Mouse (Mus musculus): Measurements from ENCODE around the gene Dpyd. TPM values are rescaled to one million over a fixed set of nuclear protein-coding genes. Genes with fewer than 3 reads are reported as not detected.

Gene Dpyd
- polyA plus RNA-seq, 1 experiment from 2014 or later, result 3.6 TPM

GRCm38 (mm10) chr3:118590559-118590958 is 28.6 kb downstream of the Dpyd start:
- no peaks in the 10 kb centered on the region for H3K9me3 ChIP-seq (ENCODE audit: control insufficient read depth, low read length)
- H3K4me3 ChIP-seq (ENCODE audit: low read length), result no peak overlapping the region
- no peaks in the 10 kb centered on the region for H3K36me3 ChIP-seq (ENCODE audit: control insufficient read depth, insufficient read depth, low read length)
- no peaks in the 10 kb centered on the region for H3K27me3 ChIP-seq (ENCODE audit: control insufficient read depth, insufficient read depth, low read length)
- ATAC-seq (ENCODE audit: low FRiP score, low TSS enrichment), result no peak
- no peak overlapping the region for H3K27ac ChIP-seq (ENCODE audit: low read depth, low read length)
- H3K4me1 ChIP-seq (ENCODE audit: control insufficient read depth, insufficient read depth, low read length), result no peaks in the 10 kb centered on the region
- no peak overlapping the region for H3K4me2 ChIP-seq (replicated peaks; ENCODE audit: low read depth, low read length)
- no peak overlapping the region for H3K9ac ChIP-seq (ENCODE audit: low read depth, low read length)
- WGBS, result 93% methylated on average over 1 of the region's 1 CpGs

DNA sequence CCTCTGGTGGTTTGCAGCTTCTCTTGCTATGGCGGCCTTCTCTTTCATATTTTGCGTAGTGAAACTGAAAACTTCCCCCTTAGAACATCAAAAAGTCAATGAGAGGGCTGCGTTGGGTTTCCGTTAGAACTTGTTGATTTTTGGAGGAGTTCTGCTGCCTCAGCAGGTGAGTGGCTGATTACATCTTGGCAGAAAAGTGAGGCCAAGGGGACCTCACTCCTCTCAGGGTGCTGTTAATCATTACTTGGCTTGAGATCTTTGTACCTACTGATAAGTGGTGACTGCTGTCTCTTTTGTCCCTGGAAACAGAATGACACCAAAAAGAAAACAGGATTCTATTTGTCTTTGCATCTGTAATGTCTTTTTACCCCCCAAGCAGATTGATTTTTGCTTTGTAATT is 32.9 kb downstream of the Dpyd start:
- WGBS, result 78% methylated on average over 4 of the region's 4 CpGs
- Histone ChIP-seq H3K4me2 (replicated peaks; ENCODE audit: low read depth, low read length) (no peak overlapping the region), H3K36me3 (ENCODE audit: control insufficient read depth, insufficient read depth, low read length) (no peaks in the 10 kb centered on the region), H3K27me3 (ENCODE audit: control insufficient read depth, insufficient read depth, low read length) (no peaks in the 10 kb centered on the region), H3K9me3 (ENCODE audit: control insufficient read depth, low read length) (no peaks in the 10 kb centered on the region), H3K4me1 (ENCODE audit: control insufficient read depth, insufficient read depth, low read length) (no peaks in the 10 kb centered on the region), H3K4me3 (ENCODE audit: low read length) (no peak overlapping the region), H3K27ac (ENCODE audit: low read depth, low read length) (no peak overlapping the region), H3K9ac (ENCODE audit: low read depth, low read length) (no peak overlapping the region)
- no peak for ATAC-seq (ENCODE audit: low FRiP score, low TSS enrichment)

- H3K4me3 ChIP-seq (ENCODE audit: low read length), result no peak overlapping the region
- H3K27ac ChIP-seq (ENCODE audit: low read depth, low read length), result no peak overlapping the region
- H3K9ac ChIP-seq (ENCODE audit: low read depth, low read length), result no peak overlapping the region
- no peak for ATAC-seq (ENCODE audit: low FRiP score, low TSS enrichment)
- H3K9me3 ChIP-seq (ENCODE audit: control insufficient read depth, low read length), result no peaks in the 10 kb centered on the region
- WGBS, result 80% methylated on average over 2 of the region's 2 CpGs
- no peak overlapping the region for H3K4me2 ChIP-seq (replicated peaks; ENCODE audit: low read depth, low read length)
- H3K27me3 ChIP-seq (ENCODE audit: control insufficient read depth, insufficient read depth, low read length), result no peaks in the 10 kb centered on the region
- no peaks in the 10 kb centered on the region for H3K36me3 ChIP-seq (ENCODE audit: control insufficient read depth, insufficient read depth, low read length)
- no peaks in the 10 kb centered on the region for H3K4me1 ChIP-seq (ENCODE audit: control insufficient read depth, insufficient read depth, low read length)
Observed at GRCm38 (mm10) chr3:118595693-118596092, 33.8 kb downstream of the Dpyd start.

DNA sequence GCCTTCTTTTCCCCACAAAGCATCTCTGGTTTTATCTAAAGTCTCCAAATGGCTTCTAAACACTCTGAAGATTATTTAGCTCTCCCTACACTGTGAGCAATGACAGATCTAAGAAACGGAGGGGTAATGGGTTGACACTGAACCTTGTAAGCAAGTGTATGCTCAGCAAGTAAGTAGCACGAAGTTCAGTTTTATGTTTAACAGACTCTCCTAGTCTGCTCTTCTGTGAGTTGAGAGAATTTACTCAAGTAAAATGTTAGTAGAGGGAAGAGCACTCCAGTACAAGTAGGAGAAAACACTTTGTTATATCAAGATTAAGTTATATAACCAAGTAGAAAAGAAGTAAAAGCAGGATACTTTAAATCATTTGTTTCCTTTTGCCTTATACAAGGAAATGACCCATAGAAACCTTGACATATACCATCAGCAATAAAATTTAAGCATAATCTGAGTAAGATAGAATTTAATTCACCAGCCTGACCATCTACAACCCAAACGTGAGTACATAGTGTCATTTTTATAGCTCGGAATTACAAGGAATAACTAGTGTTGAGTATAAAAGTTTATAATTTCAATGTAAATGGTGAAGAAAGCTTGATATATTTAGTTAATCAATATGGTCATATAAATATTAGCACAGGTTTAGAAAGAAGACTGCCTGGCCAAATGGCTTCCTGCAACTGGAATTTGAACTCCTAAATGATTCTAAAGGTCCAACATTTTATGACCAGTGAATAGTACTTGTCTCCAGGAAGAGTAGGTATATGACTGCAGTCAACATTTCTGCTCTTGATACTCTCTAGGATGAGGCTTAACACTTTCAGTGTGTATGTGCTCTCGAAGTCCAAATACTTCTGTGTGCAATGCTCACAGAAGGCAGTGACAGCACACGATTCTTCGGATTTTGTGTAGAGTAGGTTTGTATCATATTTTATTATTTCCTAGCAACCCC is 40.0 kb downstream of the Dpyd start:
- H3K9ac ChIP-seq (ENCODE audit: low read depth, low read length), result no peak overlapping the region
- no peak for ATAC-seq (ENCODE audit: low FRiP score, low TSS enrichment)
- no peaks in the 10 kb centered on the region for H3K36me3 ChIP-seq (ENCODE audit: control insufficient read depth, insufficient read depth, low read length)
- H3K4me2 ChIP-seq (replicated peaks; ENCODE audit: low read depth, low read length), result no peak overlapping the region
- WGBS, result 83% methylated on average over 7 of the region's 7 CpGs
- no peak overlapping the region for H3K27ac ChIP-seq (ENCODE audit: low read depth, low read length)
- no peaks in the 10 kb centered on the region for H3K4me1 ChIP-seq (ENCODE audit: control insufficient read depth, insufficient read depth, low read length)
- no peaks in the 10 kb centered on the region for H3K27me3 ChIP-seq (ENCODE audit: control insufficient read depth, insufficient read depth, low read length)
- no peak overlapping the region for H3K4me3 ChIP-seq (ENCODE audit: low read length)
- no peaks in the 10 kb centered on the region for H3K9me3 ChIP-seq (ENCODE audit: control insufficient read depth, low read length)

DNA sequence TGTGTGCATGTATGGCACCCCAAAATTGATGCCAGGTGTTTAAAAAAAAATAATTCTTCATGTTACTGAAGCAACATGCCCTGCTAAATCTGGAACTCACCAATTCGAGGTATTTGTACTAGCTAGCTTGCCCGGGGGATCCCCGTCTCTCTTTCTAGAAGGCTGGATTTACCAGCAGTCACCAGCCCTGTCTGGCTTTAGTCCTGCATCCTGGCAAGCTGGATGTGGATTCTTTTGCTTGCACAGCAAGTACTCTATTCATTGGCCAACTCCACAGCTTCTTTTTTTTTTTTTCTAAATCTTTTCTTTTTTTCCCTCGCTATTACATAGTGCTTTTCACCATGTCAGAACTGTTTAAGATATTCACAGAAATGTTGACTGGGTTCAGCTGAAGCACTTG is 46.8 kb downstream of the Dpyd start:
- no peaks in the 10 kb centered on the region for H3K9me3 ChIP-seq (ENCODE audit: control insufficient read depth, low read length)
- no peak overlapping the region for H3K9ac ChIP-seq (ENCODE audit: low read depth, low read length)
- no peak overlapping the region for H3K4me2 ChIP-seq (replicated peaks; ENCODE audit: low read depth, low read length)
- H3K27me3 ChIP-seq (ENCODE audit: control insufficient read depth, insufficient read depth, low read length), result no peaks in the 10 kb centered on the region
- H3K4me1 ChIP-seq (ENCODE audit: control insufficient read depth, insufficient read depth, low read length), result no peaks in the 10 kb centered on the region
- no peak overlapping the region for H3K27ac ChIP-seq (ENCODE audit: low read depth, low read length)
- no peak for ATAC-seq (ENCODE audit: low FRiP score, low TSS enrichment)
- H3K4me3 ChIP-seq (ENCODE audit: low read length), result no peak overlapping the region
- WGBS, result 79% methylated on average over 4 of the region's 4 CpGs
- H3K36me3 ChIP-seq (ENCODE audit: control insufficient read depth, insufficient read depth, low read length), result no peaks in the 10 kb centered on the region

- Histone ChIP-seq H3K9ac (ENCODE audit: low read depth, low read length) (no peak overlapping the region), H3K27me3 (ENCODE audit: control insufficient read depth, insufficient read depth, low read length) (no peaks in the 10 kb centered on the region), H3K4me1 (ENCODE audit: control insufficient read depth, insufficient read depth, low read length) (no peaks in the 10 kb centered on the region), H3K4me3 (ENCODE audit: low read length) (no peak overlapping the region), H3K36me3 (ENCODE audit: control insufficient read depth, insufficient read depth, low read length) (no peaks in the 10 kb centered on the region), H3K4me2 (replicated peaks; ENCODE audit: low read depth, low read length) (no peak overlapping the region), H3K27ac (ENCODE audit: low read depth, low read length) (no peak overlapping the region), H3K9me3 (ENCODE audit: control insufficient read depth, low read length) (no peaks in the 10 kb centered on the region)
- no peak for ATAC-seq (ENCODE audit: low FRiP score, low TSS enrichment)
- WGBS, result 64% methylated on average over 9 of the region's 9 CpGs
Observed at GRCm38 (mm10) chr3:118626455-118627375, 64.8 kb downstream of the Dpyd start.

- Histone ChIP-seq H3K27me3 (ENCODE audit: control insufficient read depth, insufficient read depth, low read length) (no peaks in the 10 kb centered on the region), H3K9me3 (ENCODE audit: control insufficient read depth, low read length) (no peaks in the 10 kb centered on the region), H3K4me3 (ENCODE audit: low read length) (no peak overlapping the region), H3K4me2 (replicated peaks; ENCODE audit: low read depth, low read length) (no peak overlapping the region), H3K9ac (ENCODE audit: low read depth, low read length) (no peak overlapping the region), H3K4me1 (ENCODE audit: control insufficient read depth, insufficient read depth, low read length) (no peaks in the 10 kb centered on the region), H3K36me3 (ENCODE audit: control insufficient read depth, insufficient read depth, low read length) (no peaks in the 10 kb centered on the region), H3K27ac (ENCODE audit: low read depth, low read length) (no peak overlapping the region)
- no peak for ATAC-seq (ENCODE audit: low FRiP score, low TSS enrichment)
- 93% methylated on average over 1 of the region's 1 CpGs for WGBS
Observed at GRCm38 (mm10) chr3:118629737-118630136, 67.8 kb downstream of the Dpyd start.

DNA sequence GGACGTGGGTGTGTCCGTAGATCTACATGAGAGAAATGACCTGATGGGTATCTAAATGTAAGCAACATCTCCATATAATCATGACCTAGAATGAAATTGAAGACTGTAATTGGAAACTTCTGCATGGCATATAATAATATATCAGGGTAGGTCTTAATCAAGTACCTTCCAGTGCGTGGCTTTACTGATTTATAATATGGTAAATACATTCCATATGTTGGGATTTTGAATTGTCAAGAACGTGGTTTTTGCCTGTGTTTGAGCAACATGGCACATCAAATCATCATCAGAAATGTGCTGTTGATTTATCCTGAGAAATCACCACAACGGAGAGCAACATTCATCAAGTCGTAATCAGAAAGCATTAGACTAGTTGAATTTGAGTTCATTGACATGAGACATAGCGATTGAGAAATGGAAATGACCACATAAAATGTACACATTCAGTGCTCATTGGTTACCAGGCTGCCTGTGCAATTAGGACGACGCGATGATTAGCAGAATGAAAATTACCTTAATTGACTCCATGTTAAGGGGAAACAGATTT is 84.2 kb downstream of the Dpyd start:
- no peaks in the 10 kb centered on the region for H3K9me3 ChIP-seq (ENCODE audit: control insufficient read depth, low read length)
- ATAC-seq (ENCODE audit: low FRiP score, low TSS enrichment), result no peak
- no peaks in the 10 kb centered on the region for H3K4me1 ChIP-seq (ENCODE audit: control insufficient read depth, insufficient read depth, low read length)
- WGBS, result 91% methylated on average over 10 of the region's 10 CpGs
- no peaks in the 10 kb centered on the region for H3K27me3 ChIP-seq (ENCODE audit: control insufficient read depth, insufficient read depth, low read length)
- H3K4me3 ChIP-seq (ENCODE audit: low read length), result no peak overlapping the region
- no peak overlapping the region for H3K4me2 ChIP-seq (replicated peaks; ENCODE audit: low read depth, low read length)
- H3K9ac ChIP-seq (ENCODE audit: low read depth, low read length), result no peak overlapping the region
- no peaks in the 10 kb centered on the region for H3K36me3 ChIP-seq (ENCODE audit: control insufficient read depth, insufficient read depth, low read length)
- H3K27ac ChIP-seq (ENCODE audit: low read depth, low read length), result no peak overlapping the region
